Mouse (Mus musculus): ENCODE measurements around the gene Fibcd1. TPM values are rescaled to one million over a fixed set of nuclear protein-coding genes. Genes with fewer than 3 reads are reported as not detected.

Fibcd1 gene
- not detected in 2 replicates for total RNA-seq (2014; rRNA removed; ENCODE audit: low replicate concordance)
- polyA plus RNA-seq (2015; fragmentation: Nextera tagmentation; extraction: Ambion mirVana): not detected in 2 replicates

DNA sequence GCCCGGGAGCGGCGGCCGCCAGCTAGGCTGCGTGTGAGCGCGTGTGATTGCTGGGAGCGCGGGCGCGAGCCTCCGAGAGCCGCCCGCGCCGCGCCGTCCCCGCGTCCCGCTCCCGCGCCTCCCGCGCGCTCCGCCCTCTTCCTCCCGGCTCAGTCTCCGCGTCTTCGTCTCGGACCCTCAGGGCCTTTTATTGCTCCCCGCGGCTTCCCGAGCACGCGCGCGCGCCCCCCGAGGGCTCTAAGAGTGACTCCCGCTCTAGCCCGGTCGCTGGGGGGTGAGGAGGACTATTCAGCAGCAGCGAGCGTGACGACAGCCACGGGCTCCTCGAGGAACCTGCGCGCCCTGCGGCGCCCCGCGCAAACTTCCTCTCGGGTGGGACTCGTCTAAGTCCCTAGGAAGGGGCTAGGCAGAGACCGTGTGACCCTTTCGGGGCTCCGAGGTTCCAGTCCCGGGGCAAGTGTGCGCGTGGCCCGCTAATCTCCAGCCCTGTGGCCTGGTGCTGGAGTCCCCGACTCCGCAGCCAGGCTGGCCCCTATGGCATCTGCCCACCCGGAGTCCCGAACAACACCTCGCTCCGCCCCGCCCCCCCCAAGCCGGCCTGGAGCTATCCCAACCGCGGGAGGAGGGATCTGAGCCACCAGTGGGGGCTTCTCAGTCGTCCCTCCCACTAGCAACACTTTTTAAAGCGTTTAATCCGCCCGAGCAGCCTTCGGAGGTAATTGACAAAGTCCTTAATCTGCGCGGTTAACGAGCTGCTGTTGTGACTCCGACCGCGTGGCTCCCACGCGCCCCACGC is at the start of gene Fibcd1:
Gene Fibcd1 (minus strand): TSS at position 110 of the 796 bp plus-strand sequence.
- Histone ChIP-seq H3K27ac (ENCODE audit: low read depth) (no peak within 1 kb of the TSS), H3K4me1 (ENCODE audit: control insufficient read depth, insufficient read depth) (peaks cover 10% of the 10 kb centered on the region), H3K36me3 (replicated peaks; ENCODE audit: control insufficient read depth, insufficient read depth, low read length) (no peaks in the 10 kb centered on the region), H3K4me3 (ENCODE audit: low read depth, low read length) (peak within 1 kb of the TSS; percentile 59), H3K9ac (replicated peaks; ENCODE audit: low read depth, low read length) (0 out of 2 replicates have a peak within 1 kb of the TSS, but pooled peaks have one; percentile 14), H3K4me2 (ENCODE audit: low read depth, low read length) (peak within 1 kb of the TSS; percentile 97), H3K9me3 (replicated peaks; ENCODE audit: control insufficient read depth, low read length) (no peaks in the 10 kb centered on the region), H3K27me3 (ENCODE audit: control insufficient read depth, insufficient read depth, low read length) (peaks cover 66% of the 10 kb centered on the region)
- no peak for TF ChIP-seq CTCF (IDR thresholded peaks at IDR 0.05; ENCODE audit: low read depth)
- no peak for TF ChIP-seq EP300 (IDR thresholded peaks at IDR 0.05; ENCODE audit: low read depth)
- peak; percentile 17 for DNase-seq (ENCODE audit: low spot score)
- peak; percentile 26; the same call in 1 of the 2 replicates for ATAC-seq (ENCODE audit: insufficient read depth, low read depth)
- WGBS: under 1% methylated on average over 72 of the region's 88 CpGs

DNA sequence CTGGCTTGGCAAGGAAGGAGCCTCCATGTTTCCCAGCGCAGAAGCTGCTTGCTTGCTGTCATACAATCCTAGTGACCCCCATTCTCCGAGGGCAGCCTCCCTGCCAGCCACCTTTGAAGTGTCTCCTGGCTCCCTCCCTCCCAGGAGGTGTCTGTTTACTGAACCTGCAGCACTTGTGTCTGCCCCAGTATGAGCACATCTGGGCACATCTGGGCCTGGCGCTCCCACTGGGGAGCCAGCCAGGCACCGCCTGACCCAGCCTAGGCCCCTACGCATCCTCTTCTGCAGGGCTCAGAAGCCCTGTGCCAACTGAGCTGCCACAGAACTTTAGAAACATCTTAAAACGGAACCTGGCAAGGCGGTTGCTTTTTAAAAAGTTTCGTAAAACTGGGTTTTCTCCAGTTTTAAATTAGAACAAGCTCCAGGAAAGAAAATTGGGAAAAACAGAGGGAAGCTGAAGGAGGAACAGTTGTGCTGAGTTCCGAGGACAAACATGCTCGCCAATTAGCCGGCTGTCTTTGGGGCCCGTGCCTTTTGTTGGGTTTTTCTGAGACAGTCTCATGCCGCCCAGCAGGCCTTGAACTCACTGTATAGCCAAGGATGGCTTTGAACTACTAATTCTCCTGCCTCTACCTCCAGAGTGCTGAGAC is 48.5 kb upstream of the Fibcd1 start:
- H3K4me3 ChIP-seq (ENCODE audit: low read depth, low read length): no peak overlapping the region
- no peak overlapping the region for H3K27ac ChIP-seq (ENCODE audit: low read depth)
- no peaks in the 10 kb centered on the region for H3K36me3 ChIP-seq (replicated peaks; ENCODE audit: control insufficient read depth, insufficient read depth, low read length)
- ATAC-seq (ENCODE audit: insufficient read depth, low read depth): no peak
- no peak overlapping the region for H3K9ac ChIP-seq (replicated peaks; ENCODE audit: low read depth, low read length)
- TF ChIP-seq EP300 (IDR thresholded peaks at IDR 0.05; ENCODE audit: low read depth) (no peak), CTCF (IDR thresholded peaks at IDR 0.05; ENCODE audit: low read depth) (no peak)
- H3K4me1 ChIP-seq (ENCODE audit: control insufficient read depth, insufficient read depth): no peaks in the 10 kb centered on the region
- no peaks in the 10 kb centered on the region for H3K9me3 ChIP-seq (replicated peaks; ENCODE audit: control insufficient read depth, low read length)
- no peak for DNase-seq (ENCODE audit: low spot score)
- H3K4me2 ChIP-seq (ENCODE audit: low read depth, low read length): no peak overlapping the region
- peaks cover 18% of the 10 kb centered on the region for H3K27me3 ChIP-seq (ENCODE audit: control insufficient read depth, insufficient read depth, low read length)
- 72% methylated on average over 13 of the region's 13 CpGs for WGBS

DNA sequence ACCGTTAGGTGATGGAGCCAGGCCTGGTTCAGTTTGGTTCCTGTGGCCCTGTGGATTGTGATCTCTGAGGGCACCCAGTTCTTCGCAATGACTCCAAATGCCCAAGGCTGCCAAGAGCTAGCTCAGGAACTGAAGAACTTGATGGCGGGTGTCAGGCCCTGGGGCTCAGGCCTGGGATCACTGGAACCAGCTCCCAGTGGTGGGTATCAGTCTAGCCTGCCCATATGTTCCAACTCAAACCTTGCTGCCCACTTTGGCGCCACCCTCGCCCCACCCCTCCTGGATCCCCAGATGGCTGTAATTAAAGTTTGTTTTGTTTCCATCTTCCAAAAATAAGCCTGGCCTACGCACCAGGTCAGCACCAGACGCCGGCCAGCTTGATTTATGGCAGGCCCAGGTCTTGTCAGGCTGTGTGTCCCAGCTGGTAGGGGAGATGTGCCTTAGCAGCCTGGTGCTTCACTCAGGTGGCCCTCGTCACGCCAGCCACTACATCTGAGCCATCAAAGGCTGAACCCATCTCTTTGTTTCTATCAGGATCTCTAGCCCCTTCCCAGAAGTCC is 47.4 kb upstream of the Fibcd1 start:
- Histone ChIP-seq H3K27ac (ENCODE audit: low read depth) (no peak overlapping the region), H3K4me3 (ENCODE audit: low read depth, low read length) (no peak overlapping the region), H3K27me3 (ENCODE audit: control insufficient read depth, insufficient read depth, low read length) (peaks cover 28% of the 10 kb centered on the region), H3K4me1 (ENCODE audit: control insufficient read depth, insufficient read depth) (no peaks in the 10 kb centered on the region), H3K4me2 (ENCODE audit: low read depth, low read length) (no peak overlapping the region), H3K9ac (replicated peaks; ENCODE audit: low read depth, low read length) (no peak overlapping the region), H3K9me3 (replicated peaks; ENCODE audit: control insufficient read depth, low read length) (no peaks in the 10 kb centered on the region), H3K36me3 (replicated peaks; ENCODE audit: control insufficient read depth, insufficient read depth, low read length) (no peaks in the 10 kb centered on the region)
- no peak for TF ChIP-seq EP300 (IDR thresholded peaks at IDR 0.05; ENCODE audit: low read depth)
- no peak for ATAC-seq (ENCODE audit: insufficient read depth, low read depth)
- DNase-seq (ENCODE audit: low spot score): no peak
- WGBS: 75% methylated on average over 10 of the region's 10 CpGs

DNA sequence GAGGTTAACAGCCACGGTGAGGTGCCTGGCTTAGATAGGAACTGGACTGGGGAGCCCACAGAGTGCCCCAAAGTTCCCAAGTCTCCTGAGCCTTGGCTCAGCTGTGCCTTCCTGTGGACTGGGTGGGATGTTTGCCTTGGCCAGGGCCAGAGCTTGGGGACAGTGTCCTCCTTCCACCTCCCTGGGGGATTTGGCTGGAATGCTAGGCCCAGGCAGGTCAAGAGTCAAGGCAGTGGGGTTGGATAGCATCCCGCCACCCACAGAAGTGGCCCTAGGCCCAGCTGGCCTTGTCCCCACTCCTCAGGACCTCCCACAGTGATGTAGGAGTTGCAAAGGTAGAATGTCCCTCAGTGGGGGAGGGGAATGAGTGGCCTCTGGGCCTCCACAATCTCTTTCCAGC is 45.4 kb upstream of the Fibcd1 start:
- H3K9me3 ChIP-seq (replicated peaks; ENCODE audit: control insufficient read depth, low read length): no peaks in the 10 kb centered on the region
- H3K4me1 ChIP-seq (ENCODE audit: control insufficient read depth, insufficient read depth): no peaks in the 10 kb centered on the region

DNA sequence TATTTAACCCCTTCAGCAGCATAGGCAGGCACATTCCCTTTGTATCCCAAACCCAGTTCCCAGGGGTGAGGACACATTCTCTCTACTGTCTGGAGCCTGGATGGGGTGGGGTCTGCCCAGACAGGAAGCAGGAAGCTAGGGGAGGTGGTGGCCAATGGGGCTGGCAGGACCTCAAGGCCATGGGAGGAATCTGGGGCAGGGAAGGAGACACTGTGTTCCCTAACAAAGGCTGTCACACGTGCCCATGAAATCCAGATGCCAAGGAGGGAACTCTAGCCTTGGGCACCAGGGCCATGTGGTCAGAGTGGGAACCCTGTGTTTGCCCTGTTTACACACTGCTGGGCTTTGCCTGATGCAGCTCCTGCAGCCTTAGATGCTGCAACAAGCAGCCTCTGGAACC is 43.1 kb upstream of the Fibcd1 start:
- H3K27ac ChIP-seq (ENCODE audit: low read depth): no peak overlapping the region
- H3K36me3 ChIP-seq (replicated peaks; ENCODE audit: control insufficient read depth, insufficient read depth, low read length): no peaks in the 10 kb centered on the region
- H3K4me3 ChIP-seq (ENCODE audit: low read depth, low read length): no peak overlapping the region
- no peaks in the 10 kb centered on the region for H3K4me1 ChIP-seq (ENCODE audit: control insufficient read depth, insufficient read depth)
- no peaks in the 10 kb centered on the region for H3K9me3 ChIP-seq (replicated peaks; ENCODE audit: control insufficient read depth, low read length)
- ATAC-seq (ENCODE audit: insufficient read depth, low read depth) (0 out of 2 replicates have a peak, but pooled peaks have one; percentile 5), DNase-seq (ENCODE audit: low spot score) (no peak)
- no peak for TF ChIP-seq CTCF (IDR thresholded peaks at IDR 0.05; ENCODE audit: low read depth)
- no peak for TF ChIP-seq EP300 (IDR thresholded peaks at IDR 0.05; ENCODE audit: low read depth)
- no peak overlapping the region for H3K4me2 ChIP-seq (ENCODE audit: low read depth, low read length)
- 28% methylated on average over 1 of the region's 1 CpGs for WGBS
- peaks cover 69% of the 10 kb centered on the region for H3K27me3 ChIP-seq (ENCODE audit: control insufficient read depth, insufficient read depth, low read length)
- H3K9ac ChIP-seq (replicated peaks; ENCODE audit: low read depth, low read length): no peak overlapping the region

More for the DNA sequence above, 45.4 kb upstream of the Fibcd1 start:
- Histone ChIP-seq H3K9ac (replicated peaks; ENCODE audit: low read depth, low read length) (no peak overlapping the region), H3K27ac (ENCODE audit: low read depth) (no peak overlapping the region), H3K4me2 (ENCODE audit: low read depth, low read length) (no peak overlapping the region), H3K27me3 (ENCODE audit: control insufficient read depth, insufficient read depth, low read length) (peaks cover 47% of the 10 kb centered on the region), H3K4me3 (ENCODE audit: low read depth, low read length) (no peak overlapping the region), H3K36me3 (replicated peaks; ENCODE audit: control insufficient read depth, insufficient read depth, low read length) (no peaks in the 10 kb centered on the region)
- no peak for TF ChIP-seq EP300 (IDR thresholded peaks at IDR 0.05; ENCODE audit: low read depth)
- no peak for TF ChIP-seq CTCF (IDR thresholded peaks at IDR 0.05; ENCODE audit: low read depth)
- DNase-seq (ENCODE audit: low spot score) (no peak), ATAC-seq (ENCODE audit: insufficient read depth, low read depth) (no peak)
- WGBS: 59% methylated on average over 2 of the region's 2 CpGs
